Mouse (Mus musculus) liver, adult (tissue): Measurements from ENCODE around the gene Sec22b.

Source experiments
- GATA4 ChIP-seq: IDR thresholded peaks from 2 replicates; pipeline ENCODE4 v1.6.1; 2014; ENCODE audit warnings: mild to moderate bottlenecking, low read length; ENCODE audit not compliant: insufficient replicate concordance

Sec22b gene

DNA sequence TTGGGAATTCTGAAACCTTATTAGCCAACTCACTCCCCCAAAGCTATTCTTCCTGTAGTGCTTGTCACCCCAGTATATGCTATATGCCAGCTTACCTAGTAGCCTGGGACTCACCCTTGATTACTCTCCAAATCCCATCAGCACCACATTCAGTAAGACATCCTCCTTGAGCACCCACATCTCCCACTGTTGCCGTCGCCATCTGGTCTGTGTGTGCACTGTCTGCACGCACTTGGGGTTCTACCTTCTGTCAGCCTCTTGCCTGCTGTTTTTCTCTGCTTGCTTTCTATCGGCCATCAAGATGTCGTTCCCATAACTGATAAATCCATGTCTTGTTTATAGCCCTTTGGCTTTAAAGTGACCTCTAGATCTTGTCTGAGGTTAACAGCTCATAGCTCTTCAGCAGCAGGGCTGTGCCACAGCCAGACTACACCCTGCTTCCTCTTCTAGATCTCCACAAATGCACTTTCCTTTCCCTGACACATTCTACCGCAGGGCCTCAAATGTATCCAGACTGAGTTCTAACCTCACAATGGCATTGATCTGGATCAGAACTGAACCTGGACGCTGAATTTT, 30.4 kb downstream of the Sec22b start:
- TF ChIP-seq GATA4, result no peak

GRCm38 (mm10) chr3:97932131-97932530, 31.1 kb downstream of the Sec22b start:
- no peak for TF ChIP-seq GATA4

GRCm38 (mm10) chr3:97932771-97933170, 31.8 kb downstream of the Sec22b start:
- no peak for TF ChIP-seq GATA4

DNA sequence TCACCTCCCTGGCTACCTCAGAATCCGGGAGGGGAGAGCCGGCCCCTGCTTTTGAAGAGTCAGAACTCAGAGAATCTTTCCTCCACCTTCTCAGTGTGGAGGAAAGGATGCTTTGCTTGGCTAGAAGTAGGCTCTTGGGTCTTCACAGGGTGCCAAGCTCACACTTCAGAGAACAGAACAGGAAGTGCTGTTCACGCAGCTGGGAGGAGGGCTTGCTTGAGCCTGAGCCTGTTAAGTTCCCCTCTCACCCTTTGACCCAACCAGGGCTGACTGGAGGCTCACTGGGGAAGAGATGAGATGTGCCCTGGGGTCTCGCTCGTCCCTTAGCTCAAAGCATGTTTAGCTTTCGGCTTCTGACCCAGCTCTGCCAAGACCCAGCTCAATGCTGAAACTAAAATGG, 32.3 kb downstream of the Sec22b start:
- no peak for TF ChIP-seq GATA4

GRCm38 (mm10) chr3:97933811-97934210, 32.8 kb downstream of the Sec22b start:
- no peak for TF ChIP-seq GATA4

- TF ChIP-seq GATA4, result no peak
Observed at GRCm38 (mm10) chr3:97934331-97935300, 33.6 kb downstream of the Sec22b start.

DNA sequence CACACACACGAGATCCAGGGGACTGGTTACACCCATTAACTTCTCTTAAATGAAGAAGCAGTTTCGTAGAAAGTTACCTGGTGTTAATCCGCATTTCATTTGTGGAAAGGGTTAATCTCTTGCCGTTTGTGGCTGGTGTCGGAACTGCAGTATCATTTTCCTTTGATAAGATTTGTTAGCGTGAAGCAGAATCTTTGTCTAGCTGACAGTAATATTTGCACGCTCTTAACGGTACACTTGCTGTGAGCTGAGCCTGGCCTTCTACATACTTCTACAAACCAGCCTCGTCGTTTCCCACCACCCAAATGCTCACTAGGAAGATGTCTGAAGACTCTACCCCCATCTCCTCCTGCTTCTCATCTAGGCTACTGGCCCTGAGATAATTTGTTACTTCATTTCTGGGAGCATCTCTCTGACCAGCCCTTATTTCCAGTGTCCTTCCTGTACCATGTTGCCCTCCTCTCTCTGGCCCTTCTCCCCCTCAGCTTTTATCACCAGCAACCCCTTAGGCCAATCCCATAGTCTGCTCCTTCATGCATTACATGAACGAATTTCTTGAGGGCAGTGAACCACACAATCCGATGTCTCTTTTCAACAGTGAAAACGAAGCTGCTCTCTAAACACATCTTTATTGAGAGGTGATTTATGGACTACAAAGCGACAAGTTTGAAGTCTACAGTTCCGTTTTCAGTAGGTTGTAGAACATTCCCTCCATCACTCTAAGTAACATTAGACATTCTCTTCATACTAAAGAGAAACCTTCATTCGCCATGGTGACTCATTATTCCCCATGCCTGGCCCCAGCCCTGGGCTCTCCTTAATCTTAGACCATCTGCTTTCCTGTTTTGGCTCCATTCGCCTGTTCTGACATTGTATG, 36.3 kb downstream of the Sec22b start:
- TF ChIP-seq GATA4, result no peak

DNA sequence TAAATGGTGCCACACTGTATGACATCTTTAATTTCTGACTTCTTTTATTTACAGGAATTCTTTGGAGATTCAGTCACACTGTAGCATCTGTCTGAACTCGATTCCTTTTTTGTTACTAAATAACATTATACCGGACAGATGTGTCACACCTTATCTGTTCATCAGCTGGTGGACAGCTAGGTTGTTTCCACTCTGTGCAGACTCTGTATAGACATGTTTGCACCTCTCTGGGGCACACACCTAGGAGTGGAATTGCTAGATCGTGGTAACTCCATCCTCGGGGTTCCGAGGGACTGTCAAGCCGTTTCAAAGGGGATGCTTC, 36.9 kb downstream of the Sec22b start:
- no peak for TF ChIP-seq GATA4

DNA sequence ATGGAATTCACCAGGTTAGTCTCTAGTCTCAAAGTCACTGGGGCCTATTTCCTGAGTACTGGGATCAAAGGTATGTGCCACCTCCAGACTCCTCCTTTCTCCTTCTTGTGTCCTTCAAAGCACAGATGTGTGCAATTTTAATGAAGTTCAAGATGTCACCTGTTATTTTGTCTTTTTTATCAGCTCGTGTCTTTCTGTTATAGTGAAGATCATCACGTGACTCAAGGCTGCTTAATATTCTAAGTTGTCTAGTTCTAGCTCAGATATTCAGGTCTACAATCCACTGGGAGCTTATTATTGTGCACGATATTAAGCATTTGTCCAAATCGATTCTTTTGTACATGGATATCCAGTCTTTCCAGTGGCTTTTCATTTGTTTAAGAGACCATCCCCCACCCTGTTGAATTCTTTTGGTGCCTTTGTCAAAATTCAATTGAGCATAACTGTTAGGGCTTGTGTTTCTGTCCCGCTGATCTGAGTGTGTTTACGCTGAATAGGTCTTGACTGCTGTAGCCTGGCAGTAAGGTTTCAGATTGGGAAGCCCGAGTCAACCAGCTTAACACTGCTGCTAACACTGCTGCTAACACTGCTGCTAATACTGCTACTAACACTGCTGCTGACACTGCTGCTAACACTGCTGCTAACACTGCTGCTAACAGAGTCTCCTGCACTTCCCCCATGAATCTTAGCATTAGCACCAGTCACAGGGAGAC, 38.0 kb downstream of the Sec22b start:
- no peak for TF ChIP-seq GATA4

DNA sequence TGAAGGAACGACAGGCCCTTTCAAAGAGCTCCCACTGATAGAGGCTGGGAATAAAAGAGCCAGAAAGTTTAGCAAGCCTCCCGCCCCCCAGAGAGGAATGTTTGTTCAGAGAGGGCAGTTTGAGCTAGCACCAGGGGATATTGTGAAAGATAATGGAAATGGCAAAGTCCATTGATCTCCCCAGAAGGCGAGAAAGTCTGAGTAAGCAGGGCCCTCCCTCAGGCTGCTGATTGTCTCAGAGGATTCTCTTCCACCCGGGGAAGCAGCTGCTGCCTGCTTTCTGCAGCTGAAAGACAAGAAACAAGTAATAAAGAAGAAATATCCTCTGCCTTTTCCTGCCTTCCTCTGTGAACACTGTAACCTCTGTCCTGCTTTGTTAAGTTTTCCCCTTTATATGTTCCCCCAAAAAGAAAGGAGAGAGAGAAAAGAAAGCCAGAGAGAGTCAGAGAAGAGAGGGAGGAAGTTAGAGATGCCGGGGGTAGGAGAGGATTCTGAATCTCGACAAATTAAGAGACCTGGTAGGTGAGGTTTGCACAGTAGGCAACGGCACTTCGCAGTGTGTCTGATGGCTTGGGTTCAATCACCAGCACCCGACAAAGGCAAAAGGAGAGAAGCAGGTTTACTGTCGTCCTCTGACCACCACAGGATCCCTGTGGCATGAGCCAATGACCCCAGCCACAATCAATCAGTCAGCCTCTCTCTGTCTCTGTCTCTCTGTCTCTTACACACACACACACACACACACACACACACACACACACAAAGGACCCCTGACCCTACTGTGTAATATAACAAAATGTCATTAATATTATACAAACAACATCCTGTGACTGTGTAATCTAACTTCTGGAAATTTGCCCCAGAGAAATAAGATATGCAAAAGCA, 38.9 kb downstream of the Sec22b start:
- no peak for TF ChIP-seq GATA4

DNA sequence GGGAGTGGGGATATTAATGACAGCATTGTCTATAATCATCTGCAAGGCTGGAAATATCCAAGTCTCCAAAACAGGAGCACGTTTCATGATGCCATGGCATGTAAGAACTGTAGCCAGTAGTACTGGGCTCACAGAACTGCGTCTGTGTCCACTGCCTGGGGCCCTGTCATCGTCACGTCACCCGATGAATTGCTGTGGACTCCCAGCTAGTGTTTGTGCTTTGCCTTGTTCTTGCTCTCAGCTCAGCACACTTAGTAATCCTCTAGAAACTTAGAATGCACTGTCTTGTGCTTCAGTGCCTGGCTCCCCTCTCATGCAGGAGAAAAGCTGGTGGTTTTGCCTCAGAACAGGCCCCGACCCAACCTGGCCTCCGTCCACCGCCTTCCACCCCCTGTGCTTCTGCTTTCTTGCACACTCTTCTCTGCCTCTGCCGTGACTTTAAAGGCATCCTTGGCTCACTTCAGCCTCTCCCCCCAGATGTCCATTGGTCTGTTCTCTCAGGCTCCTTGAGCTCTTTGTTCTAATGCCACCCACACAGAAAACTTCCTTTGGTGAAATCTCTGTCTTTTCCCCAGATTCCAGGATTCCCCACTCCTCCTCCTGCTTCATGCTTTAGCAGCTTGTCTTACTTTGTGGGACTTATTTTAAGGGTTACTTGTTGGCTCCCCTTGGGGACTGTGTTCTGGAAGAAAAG, 39.7 kb downstream of the Sec22b start:
- no peak for TF ChIP-seq GATA4

GRCm38 (mm10) chr3:97941440-97942259, 40.7 kb downstream of the Sec22b start:
- TF ChIP-seq GATA4, result no peak
